Mouse (Mus musculus) kidney, adult 2 months (tissue): ENCODE data around the gene Pik3cd.

ENCODE experiments used
- CTCF ChIP-seq: fragments of 200-500 bp; conservative IDR thresholded peaks from 2 replicates; pipeline ENCODE4 v1.5.1; 2011; ENCODE audit warnings: low read depth, mild to moderate bottlenecking, control low read depth, low read length, moderate library complexity, mixed read lengths; ENCODE audit not compliant: insufficient read depth, insufficient read length
- POLR2A ChIP-seq: fragments of 200-500 bp; IDR thresholded peaks from one replicate; pipeline ENCODE4 v1.6.1; 2011; ENCODE audit warnings: low read depth, low read length, control low read depth

DNA sequence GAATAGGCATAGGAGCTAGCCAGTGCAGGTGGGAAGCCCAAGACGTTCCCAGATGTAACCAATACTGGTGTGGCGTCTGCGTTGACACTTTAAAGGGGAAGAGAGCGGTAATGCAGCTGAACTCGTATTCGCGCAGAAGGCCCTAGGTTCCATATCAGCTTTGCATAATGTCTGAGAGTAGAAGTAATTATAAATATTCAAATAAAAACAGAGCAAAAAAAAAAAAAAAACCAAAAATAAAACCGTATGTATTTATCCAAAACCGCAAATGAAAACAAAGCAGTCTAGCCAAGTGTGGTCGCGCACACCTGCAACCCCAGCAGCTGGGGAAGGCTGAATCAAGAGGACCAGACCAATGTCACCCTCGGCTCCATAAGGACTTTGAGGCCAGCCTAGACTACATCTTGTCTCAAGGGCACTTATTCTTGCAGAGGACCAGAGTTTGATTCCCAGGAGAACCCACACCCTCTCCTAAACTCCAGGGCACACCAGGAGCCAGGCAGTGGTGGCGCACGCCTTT lies 39.7 kb upstream of the Pik3cd start:
- TF ChIP-seq POLR2A (no peak), CTCF (no peak)
